Mouse (Mus musculus) urinary bladder, adult 18-20 months (tissue): ENCODE results near the gene Olfr47.
A peak's percentile ranks its signal among the peaks of the same experiment; 100 is the strongest.
"Not testable (repeated sequence)": the region's sequence is repeated elsewhere in the genome, so short reads cannot be mapped to it uniquely, and the experiment has no call there.

Experiments used
- DNase-seq, 2 experiments: peaks; one replicate each; pipeline ENCODE4 v3.0.0; 2022; ENCODE audit warnings: low spot score in 2 of 2, mixed read lengths in 2 of 2

Gene Olfr47

DNA sequence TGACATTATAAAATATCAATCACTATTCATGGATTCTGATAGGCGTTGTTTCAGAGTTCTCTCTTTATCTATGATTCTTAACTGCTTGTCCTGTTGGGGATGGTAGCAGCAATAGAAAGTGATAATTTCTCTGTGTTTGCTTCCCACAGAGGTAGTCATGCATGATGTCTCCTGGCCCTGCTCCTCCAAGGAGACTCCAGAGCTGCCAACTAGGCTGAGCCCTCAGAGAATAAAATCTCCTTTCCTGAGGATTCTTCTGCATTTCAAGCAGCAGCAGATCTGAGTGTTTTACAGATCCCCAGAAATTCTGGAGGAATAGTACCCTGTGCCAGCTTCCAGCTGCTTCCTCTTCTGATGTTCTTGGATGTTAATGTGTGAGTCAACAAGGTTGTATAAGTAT, at the start of gene Olfr47:
Olfr47 (plus strand) TSS at position 275 of the 400 bp plus-strand sequence.
- not testable (repeated sequence) for DNase-seq

DNA sequence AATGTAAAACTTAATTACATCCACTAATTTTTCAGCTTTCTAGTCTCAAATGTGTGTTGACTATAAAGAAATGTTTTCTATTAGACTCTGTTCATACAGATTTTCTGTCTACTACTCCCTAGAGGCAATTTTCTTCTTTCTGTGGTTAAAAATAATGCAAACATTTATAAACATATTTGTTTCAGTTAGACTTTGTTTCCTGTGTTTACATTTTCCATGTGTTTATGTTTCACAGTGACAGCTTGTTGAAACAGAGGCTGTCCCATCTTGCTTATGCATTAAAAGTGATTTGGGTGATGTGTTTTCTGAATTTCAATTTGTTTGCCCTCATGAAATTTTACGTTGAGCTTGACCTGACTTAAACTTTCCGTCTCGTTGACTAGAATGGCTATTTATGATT, 40.3 kb upstream of the Olfr47 start:
- DNase-seq, result no peak

DNA sequence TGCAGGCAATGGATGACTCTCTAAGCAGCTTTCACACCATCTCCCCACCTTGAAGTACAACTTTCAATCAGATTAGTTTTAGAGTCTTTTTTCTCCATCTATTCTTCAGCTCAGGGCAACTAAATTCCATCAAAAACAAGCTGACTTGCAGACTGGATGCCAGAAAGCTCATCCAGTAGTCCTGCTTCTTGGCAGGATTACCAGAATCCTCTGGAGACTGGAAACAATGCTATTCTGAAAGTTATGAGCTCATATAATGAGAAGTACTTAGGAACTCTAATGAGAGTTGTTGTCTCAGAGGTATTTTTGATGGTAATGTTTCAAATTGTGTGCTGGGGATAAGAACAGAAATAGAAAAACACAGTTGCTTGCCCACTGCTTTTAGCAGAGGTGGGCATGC, 34.5 kb upstream of the Olfr47 start, which contains the start of gene Olfr435:
Olfr435 (plus strand) TSS at position 366 of the 400 bp plus-strand sequence.
- no peak for DNase-seq

DNA sequence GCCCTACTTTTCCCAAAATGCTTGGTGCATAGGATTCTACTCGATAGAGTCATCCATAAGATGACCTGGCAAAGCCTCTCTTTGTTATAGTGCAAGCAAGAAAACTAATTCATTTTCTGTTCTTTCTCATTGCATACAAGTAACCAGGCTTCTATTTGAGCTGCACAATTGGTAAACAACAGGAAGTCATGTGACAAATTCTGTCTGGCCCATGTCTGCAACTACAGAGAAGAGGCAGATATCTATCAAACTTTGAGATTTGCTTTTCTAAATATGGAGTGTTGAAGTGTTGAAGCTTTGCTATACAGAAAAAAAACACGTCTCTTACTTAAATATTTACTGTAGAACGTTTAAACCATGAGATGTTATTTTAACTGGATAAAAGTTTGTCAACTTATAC, 33.2 kb upstream of the Olfr47 start:
- DNase-seq, result no peak

DNA sequence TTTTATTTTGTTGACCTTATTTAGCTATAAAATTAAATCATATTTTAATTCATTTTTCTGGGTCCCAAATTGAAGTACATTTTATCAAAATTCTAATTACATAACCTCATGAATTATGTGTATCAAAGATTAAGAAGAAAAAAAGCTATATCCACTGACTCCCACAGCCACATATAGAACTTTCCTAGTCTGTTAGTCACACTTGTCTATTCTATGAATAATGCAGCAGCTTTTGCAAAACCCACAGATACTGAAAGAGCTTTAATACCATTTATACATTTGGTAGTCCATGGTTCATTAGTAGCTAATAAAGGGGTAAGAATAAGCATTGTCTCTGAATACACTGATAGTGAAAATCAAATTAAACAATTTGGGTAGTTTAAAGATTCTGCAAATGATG, 28.5 kb upstream of the Olfr47 start:
- no peak for DNase-seq

DNA sequence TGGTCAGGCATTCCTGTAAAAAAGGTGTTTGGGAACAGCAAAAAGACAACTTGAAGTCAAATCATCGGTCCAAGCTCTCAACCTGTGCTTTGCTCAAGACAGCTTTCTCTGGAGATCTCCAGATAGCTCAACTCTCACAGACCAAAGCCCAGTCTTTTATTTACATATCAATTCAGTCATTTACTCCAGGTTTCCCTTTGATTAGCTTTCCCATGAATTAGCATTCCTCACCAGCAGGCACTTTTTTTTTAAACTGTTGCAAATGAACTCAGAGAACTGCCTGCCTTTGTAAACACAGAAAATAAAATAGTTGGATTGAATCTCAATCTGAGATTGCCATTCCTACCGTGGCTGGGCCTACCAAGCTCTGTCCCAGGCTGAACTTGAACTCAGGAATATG, 26.0 kb upstream of the Olfr47 start:
- DNase-seq, result no peak

DNA sequence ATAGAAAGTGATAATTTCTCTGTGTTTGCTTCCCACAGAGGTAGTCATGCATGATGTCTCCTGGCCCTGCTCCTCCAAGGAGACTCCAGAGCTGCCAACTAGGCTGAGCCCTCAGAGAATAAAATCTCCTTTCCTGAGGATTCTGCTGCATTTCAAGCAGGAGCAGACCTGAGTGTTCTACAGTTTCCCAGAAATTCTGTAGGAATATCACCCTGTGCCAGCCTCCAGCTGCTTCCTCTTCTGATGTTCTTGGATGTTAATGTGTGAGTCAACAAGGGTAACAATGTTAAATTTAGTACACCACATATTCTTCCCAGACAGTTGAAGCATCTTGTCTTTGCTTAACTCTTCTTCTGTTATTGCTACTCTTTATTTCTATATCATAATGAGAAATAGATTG, 18.5 kb upstream of the Olfr47 start, which contains the start of gene Olfr434:
Olfr434 (plus strand) TSS at position 149 of the 400 bp plus-strand sequence.
- not testable (repeated sequence) for DNase-seq

DNA sequence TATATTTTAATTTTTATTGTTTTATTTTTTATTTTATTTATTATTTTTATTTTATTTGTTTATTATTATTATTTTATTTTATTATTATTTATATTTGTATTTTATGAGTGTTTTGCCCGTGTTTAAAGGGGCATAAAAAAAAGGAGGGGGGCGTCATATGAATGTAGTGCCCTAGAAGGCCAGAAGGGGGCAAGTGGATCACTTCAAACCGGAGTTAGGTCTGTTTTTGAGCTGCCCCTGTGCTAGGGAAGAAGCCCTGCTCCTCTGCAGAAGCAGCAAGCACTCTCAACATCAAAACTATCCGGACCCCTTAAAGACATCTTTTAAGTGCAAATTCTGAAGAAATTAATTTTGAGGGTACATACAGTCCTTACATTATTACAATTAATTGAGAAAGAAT, 10.7 kb downstream of the Olfr47 start:
- DNase-seq, result no peak

DNA sequence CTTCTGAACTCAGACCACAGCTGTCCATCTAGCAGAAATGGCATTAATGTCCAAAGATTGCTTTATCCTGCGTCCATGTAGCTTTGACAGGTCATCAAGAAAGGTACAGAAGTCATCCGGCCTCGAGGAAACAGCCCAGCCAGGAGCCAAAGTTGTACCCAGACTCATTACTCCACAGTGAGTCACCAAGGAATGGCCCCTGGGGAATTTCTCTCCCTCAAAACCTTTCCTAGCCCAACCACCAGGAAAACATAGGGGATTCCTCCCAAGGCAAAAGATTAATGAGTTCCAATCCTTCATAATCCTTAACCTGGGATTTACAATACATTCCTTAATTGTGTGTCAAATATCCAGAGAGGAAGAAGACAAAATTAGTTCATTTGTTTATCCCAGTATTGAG, 16.1 kb downstream of the Olfr47 start:
- DNase-seq, result no peak

DNA sequence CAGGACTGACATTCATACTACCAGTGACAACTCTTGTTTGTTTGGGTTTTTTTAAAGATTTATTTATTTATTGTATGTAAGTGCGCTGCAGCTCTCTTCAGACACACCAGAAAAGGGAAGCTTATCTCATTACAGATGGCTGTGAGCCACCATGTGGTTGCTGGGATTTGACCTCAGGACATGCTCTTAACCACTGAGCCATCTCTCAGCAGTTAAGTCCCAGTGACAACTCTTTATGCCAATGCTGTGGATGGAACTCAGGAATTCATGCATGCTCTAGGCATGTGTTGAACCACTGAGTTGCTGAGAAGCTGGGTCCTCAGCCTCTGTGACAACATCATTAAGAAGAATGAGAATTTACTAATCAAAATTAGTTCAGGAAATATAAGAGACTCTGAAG, 21.7 kb downstream of the Olfr47 start:
- no peak for DNase-seq

DNA sequence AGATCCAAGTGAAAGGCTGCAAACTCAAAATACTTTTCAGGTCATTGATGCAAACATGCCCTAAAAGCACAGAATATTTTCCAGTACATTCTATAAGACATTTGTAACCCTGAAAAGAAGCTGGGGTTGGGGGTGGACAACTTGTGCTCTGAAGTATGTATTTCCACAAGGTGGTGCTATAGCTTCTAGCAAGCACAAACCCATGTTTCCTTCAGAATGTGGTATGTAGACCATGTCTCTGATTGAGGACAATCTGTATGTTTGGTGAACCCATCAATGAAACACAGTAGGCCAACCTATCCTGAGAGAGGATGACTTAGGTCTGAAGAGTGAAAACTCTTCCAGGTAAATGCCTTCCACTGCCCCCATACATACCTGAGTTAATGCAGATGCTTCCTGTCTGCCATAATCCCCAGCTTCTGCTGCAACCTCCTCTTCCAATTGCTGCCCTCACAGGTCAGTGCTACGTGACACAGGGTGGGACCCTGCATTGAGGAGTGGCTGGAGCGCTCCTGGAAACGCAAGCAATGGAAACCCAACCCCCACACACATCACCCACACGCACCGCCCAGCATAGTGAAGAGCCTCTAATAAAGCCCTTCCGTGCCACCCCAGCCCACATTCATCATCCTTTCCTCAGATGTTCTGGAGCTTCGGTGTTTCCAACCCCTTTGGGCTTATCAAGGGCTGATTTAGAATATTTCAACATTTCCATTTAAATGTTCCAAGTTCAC, 23.0 kb downstream of the Olfr47 start:
- DNase-seq, result no peak

DNA sequence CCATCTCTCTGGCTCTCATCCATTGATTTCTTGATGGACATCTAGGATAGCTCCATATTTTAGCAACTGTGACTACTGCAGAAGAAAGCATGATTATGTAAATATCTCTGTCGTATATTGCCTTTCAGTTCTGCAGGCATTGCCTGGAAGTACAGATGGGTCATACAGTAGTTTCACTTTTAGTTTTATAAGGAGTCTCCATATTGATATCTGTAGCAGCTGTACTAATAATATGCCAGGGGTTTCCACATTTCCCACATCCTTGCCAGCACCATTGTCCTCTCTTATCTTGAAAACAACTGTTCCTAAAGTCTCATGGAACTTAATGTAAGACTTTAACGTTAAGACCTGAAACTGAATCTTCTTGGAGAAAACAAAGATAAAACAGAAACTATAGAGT, 29.4 kb downstream of the Olfr47 start:
- no peak for DNase-seq

DNA sequence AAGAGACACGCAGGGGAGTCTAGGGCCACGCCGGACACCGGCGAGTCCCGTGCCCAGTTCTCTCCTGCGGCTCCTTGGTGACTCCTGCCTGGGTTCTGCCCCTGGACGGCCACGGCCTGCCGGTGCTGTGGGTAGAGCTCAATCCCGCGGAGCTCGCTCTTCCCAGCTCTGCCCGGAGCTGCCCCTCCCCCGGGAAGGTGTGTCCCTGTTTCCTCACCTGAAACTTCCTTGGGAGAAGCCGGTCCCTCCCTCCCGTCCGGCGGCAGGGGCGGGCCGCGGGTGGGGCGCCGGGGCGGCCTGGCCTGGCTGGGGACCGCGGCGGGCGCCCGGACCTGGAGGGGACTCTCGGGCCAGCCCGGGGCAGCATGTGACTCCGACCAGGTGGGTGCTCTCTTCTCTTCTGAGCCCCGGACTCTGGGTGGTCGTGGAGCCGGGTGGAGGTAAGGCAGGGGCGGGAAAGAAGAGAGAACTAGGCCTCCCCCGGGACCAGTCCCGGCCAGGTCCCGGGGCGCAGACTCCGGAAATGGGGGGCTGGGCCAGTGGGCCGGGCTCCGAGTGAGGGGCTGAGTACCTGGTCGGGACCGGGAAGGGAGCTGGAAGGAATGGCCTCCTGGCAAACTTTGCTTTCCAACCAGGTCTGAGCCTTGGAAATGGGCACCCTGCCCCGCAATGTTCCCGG, 34.2 kb downstream of the Olfr47 start, which contains the start of gene Arhgef5:
Arhgef5 (plus strand) TSS at position 220 of the 679 bp plus-strand sequence.
- DNase-seq, result peak; percentile 76 to 87

DNA sequence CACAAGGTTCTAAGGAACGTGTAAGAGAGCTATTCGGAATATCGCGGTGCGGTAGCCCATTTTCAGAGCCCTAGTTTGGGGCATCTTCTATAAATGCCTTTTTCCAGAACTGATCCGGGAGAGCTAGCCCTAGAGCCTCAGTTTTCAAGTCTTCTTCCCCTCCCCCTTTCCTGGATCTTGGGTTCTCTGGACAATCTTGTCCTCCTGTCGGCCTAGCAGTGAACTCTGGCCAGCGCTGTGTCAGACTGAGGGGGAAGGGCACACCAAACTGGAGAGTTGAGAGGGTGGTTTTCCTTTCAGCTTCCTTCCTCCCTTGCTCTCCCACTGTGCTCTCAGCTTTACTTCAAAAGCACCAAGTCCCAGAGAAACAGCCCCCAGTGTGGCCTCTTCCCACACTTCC, 35.0 kb downstream of the Olfr47 start:
- peak in 1 of 2 experiments; percentile 24 for DNase-seq

DNA sequence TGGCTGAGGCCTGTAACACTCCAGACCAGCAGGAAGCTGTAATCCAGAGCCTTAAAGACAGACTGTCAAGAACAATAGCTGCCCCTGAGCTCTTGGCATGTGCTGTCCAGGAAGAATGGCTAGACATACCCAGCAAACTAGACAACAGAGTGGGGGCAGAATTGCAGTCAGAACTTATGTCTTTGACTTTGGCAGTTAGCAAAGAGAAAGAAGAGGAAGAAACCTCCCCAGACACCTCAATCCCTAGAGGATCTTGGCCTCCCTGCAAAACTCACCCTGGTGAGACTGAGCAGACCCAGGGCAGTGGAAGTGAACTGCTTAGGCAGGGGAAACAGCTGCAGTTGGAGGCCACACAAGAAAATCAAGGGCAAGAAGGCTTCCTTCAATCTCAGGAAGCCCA, 41.3 kb downstream of the Olfr47 start:
- no peak for DNase-seq

DNA sequence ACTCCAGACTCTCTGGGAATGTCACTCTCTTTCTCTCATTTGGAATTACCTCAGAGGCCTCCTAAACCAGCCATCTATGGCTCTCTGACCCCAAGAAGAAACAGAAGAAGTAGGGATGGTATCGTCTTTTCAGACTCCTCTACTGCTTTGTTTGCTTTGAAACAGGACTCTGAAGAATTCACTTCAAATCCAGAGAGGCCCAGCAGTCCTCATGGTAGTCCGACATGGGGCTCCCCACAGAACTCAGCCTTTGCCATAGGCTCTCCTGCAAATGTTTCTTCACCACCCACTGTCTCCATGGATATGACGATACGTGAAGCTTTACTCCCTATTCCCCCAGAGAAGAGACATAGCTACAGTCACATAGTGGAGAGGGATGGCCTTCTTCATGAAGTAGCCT, 42.8 kb downstream of the Olfr47 start:
- no peak for DNase-seq

DNA sequence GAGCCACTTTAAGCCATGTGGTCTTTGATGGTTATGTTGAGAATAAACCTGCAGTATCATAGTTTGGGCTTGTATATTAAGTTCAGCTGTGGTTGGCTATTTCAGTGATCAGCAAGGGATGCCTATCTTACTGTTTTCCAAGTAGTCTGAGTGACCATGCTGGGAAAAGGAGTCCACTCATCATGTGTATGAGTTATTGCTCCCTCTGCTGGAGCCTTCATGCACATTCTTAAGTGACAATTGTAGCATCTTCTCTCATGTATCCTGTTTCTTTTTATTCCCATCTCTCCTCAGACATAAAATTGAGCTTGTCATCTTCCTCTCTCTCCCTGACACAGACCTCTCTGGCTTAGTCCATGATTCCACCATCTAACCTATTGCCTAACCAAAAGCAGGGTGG, 46.9 kb downstream of the Olfr47 start:
- no peak for DNase-seq

DNA sequence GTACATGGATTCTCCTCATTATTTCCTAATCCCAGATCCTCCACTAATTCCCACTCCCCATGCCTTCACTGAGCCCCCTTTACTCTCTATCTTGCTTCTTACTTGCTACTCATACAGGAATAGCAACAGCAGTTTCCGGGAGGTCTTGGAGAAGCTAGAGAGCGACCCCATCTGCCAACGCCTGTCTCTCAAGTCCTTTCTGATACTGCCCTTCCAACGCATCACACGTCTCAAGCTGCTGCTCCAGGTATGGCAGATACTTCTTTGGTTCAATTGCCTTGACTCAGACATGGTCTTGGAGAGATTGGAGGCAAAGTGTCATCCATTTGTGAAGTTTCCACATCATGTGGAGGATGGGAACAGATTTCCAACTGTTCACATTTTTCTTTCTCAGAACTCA, 49.2 kb downstream of the Olfr47 start:
- no peak for DNase-seq
